In the genomic region with DNA sequence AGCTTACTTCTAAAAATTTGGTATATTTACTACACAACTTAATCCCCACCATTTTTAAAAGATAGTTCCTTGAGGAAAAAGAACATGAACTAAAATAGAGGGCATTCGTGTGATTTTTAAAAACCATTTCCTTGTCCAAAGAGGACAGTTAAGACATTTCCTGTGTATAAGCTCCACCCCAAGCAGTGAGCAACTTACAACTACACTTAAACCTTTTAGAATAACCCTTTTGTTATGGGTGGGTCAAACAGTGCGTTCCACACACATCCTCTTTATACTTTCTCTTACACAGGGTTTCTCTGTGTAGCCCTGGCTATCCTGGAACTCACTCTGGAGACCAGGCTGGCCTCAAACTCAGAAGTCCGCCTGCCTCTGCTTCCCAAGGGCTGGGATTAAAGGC, we compare ENCODE assay signal across 8 mouse cellular contexts.
A peak's percentile ranks its signal among the peaks of the same experiment; 100 is the strongest.
DNase-seq lines count a peak whose midpoint lies in the region; ATAC-seq and TF ChIP-seq lines count a peak whose summit lies in the region.

No protein-coding gene starts in this region.

- H3K4me3 ChIP-seq in heart, embryonic 15.5 days: peak overlapping the region; percentile 55
- peak overlapping the region; percentile 29 for H3K4me3 ChIP-seq in bone marrow, adult 2 months (replicated peaks; ENCODE audit: control insufficient read depth, low read depth, low read length)
- H3K4me3 ChIP-seq in liver, embryonic 14.5 days (ENCODE audit: insufficient read depth in 1 of 2, low read depth in 2 of 2, low read length in 2 of 2): 0 out of 4 replicates have a peak overlapping the region, but pooled peaks of 1 of the 2 experiments have one; percentile 16
- no peak overlapping the region for H3K4me3 ChIP-seq in midbrain, embryonic 15.5 days

- H3K36me3 ChIP-seq in heart, embryonic 15.5 days: no peaks in the 10 kb centered on the region
- no peaks in the 10 kb centered on the region for H3K36me3 ChIP-seq in liver, embryonic 14.5 days (replicated peaks; ENCODE audit: control insufficient read depth, insufficient read depth, low read depth)
- no peaks in the 10 kb centered on the region for H3K36me3 ChIP-seq in midbrain, embryonic 15.5 days (replicated peaks)

- H3K4me2 ChIP-seq in heart, embryonic 15.5 days: peak overlapping the region; percentile 81; the same call in 1 of the 2 replicates
- peak overlapping the region; percentile 59 for H3K4me2 ChIP-seq in liver, embryonic 14.5 days (ENCODE audit: low read depth)
- no peak overlapping the region for H3K4me2 ChIP-seq in midbrain, embryonic 15.5 days

- H3K9ac ChIP-seq in heart, embryonic 15.5 days: no peak overlapping the region
- no peak overlapping the region for H3K9ac ChIP-seq in liver, embryonic 14.5 days (replicated peaks)
- no peak overlapping the region for H3K9ac ChIP-seq in midbrain, embryonic 15.5 days

- no peak for TF ChIP-seq CTCF in bone marrow, adult 2 months (IDR thresholded peaks at IDR 0.05; ENCODE audit: control insufficient read depth, insufficient read depth, low read length)
- no peak for TF ChIP-seq CTCF in liver, embryonic 14.5 days (IDR thresholded peaks at IDR 0.05; ENCODE audit: low read depth)

- no peak for DNase-seq in heart, adult 18-20 months
- DNase-seq in A20 (ENCODE audit: low read depth, low spot score): peak; percentile 71
- no peak for DNase-seq in liver, embryonic 14.5 days (ENCODE audit: low read depth in 3 of 3, low spot score in 3 of 3)
- no peak for DNase-seq in right cerebral cortex, adult 18-20 months
- no peak for DNase-seq in ovary, postnatal 14 days (ENCODE audit: low spot score)

- TF ChIP-seq EP300 in liver, embryonic 14.5 days (IDR thresholded peaks at IDR 0.05; ENCODE audit: low read depth): no peak

- H3K27me3 ChIP-seq in heart, embryonic 15.5 days: no peaks in the 10 kb centered on the region
- no peaks in the 10 kb centered on the region; the same call in none of the 2 replicates for H3K27me3 ChIP-seq in liver, embryonic 14.5 days (ENCODE audit: control insufficient read depth, insufficient read depth, low read length)
- no peaks in the 10 kb centered on the region for H3K27me3 ChIP-seq in midbrain, embryonic 15.5 days (replicated peaks)

- no peaks in the 10 kb centered on the region for H3K9me3 ChIP-seq in heart, embryonic 15.5 days (replicated peaks)
- no peaks in the 10 kb centered on the region for H3K9me3 ChIP-seq in liver, embryonic 14.5 days (ENCODE audit: control insufficient read depth, low read length)
- H3K9me3 ChIP-seq in midbrain, embryonic 15.5 days: no peaks in the 10 kb centered on the region

- no peak for TF ChIP-seq POLR2A in bone marrow, adult 2 months (IDR thresholded peaks at IDR 0.05; ENCODE audit: borderline replicate concordance, control insufficient read depth, low read depth, low read length)

- peaks cover 75% of the 10 kb centered on the region for H3K4me1 ChIP-seq in heart, embryonic 15.5 days (replicated peaks)
- peaks cover 2% of the 10 kb centered on the region for H3K4me1 ChIP-seq in bone marrow, adult 2 months (ENCODE audit: control insufficient read depth, insufficient read depth, low read length)
- H3K4me1 ChIP-seq in liver, embryonic 14.5 days (replicated peaks; ENCODE audit: control insufficient read depth in 2 of 2, insufficient read depth in 2 of 2, low read length in 1 of 2): peaks cover 0 to 6% of the 10 kb centered on the region in 2 experiments; a peak in 3 of 4 replicates
- peaks cover 21% of the 10 kb centered on the region for H3K4me1 ChIP-seq in midbrain, embryonic 15.5 days

- no peak overlapping the region for H3K27ac ChIP-seq in heart, embryonic 15.5 days
- H3K27ac ChIP-seq in bone marrow, adult 2 months (ENCODE audit: control insufficient read depth, insufficient read depth, low read depth, low read length, poor library complexity): peak overlapping the region; percentile 79
- H3K27ac ChIP-seq in liver, embryonic 14.5 days: no peak overlapping the region
- H3K27ac ChIP-seq in midbrain, embryonic 15.5 days: no peak overlapping the region

- ATAC-seq in heart, embryonic 15.5 days (replicated peaks; ENCODE audit: insufficient number of reproducible peaks, insufficient read depth, low FRiP score, low read depth): no peak
- no peak for ATAC-seq in liver, embryonic 14.5 days (ENCODE audit: insufficient read depth)
- ATAC-seq in midbrain, embryonic 15.5 days (replicated peaks): no peak

- 62% methylated on average over 3 of the region's 3 CpGs for WGBS in heart, embryonic 15.5 days
- 4% methylated on average over 3 of the region's 3 CpGs for WGBS in bone marrow, adult 2 months
- WGBS in liver, embryonic 14.5 days (ENCODE audit: insufficient replicate concordance): 21% methylated on average over 3 of the region's 3 CpGs
- 82% methylated on average over 3 of the region's 3 CpGs for WGBS in midbrain, embryonic 15.5 days
